Mouse (Mus musculus): ENCODE measurements around the gene Cmtm7. TPM values are rescaled to one million over a fixed set of nuclear protein-coding genes. Genes with fewer than 3 reads are reported as not detected.

The Cmtm7 gene
- total RNA-seq, 2 experiments from 2014 or later: 3.9 to 5.5 TPM

DNA sequence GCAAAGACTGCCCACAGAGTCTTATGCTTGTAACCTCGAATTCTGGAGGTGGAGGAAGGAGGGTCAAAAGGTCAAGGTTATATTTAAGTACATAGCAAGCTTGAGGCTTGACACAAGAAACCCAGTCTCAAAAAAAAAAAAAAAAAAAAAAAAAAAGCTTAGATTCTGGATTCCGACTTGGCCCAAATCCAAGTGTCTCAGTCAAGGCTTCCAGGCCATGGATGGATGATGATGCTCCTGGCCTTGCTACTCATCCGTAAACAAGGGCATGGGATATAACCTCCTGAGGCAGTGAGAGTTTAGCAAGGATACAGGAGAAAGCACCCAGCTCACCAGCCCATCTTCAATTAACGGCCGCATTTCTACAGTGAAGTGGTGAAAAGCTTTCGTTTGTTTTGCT is 7.0 kb downstream of the Cmtm7 start:
- intact Hi-C loops (cut with DNase I): no loop called here
- Histone ChIP-seq H3K4me3 (no peak overlapping the region), H3K27ac (peak overlapping the region; percentile 61)
- DNase-seq: no peak
- no peak for TF ChIP-seq CTCF (IDR thresholded peaks at IDR 0.05)

DNA sequence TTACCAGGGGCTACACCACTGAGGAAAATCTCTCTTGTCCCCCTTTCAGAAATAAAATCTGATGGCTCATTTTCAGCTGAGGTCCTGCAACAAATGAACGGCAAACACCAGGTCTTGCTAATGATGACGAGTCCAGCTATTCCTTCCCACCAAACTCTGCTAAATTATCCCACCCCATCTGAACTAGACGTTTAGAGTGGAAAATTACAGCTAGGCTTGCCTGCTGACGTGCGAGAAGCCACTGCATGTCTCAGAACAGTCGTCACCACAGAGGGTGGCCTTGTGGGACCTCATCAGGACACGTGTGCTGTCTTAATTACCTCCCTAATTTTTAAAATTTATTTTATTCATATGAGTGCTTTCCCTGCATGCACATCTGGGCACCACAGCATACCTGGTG is 10.1 kb downstream of the Cmtm7 start:
- no peak for DNase-seq
- no peak overlapping the region for H3K27ac ChIP-seq
- no peak for TF ChIP-seq CTCF (IDR thresholded peaks at IDR 0.05)
- intact Hi-C loops (cut with DNase I): no loop called here
- no peak overlapping the region for H3K4me3 ChIP-seq

DNA sequence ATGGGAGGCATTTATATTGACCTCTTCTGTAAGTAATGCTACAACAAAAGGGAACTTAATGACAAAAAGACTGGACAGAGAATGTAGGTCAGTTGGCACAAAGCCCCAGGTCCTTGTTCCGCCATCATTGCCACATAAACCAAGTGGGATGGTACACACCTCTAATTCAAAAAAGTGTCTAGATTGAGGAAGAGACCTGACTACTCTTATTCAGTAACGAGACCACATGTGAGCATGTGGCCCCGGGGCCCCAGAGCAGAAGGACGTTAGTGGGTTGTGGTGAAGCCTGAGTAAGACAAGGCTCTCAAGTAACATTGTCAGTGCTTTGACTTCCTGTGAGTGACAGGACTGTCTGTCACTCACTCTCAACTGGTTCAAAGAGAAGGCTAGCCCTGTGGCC is 11.4 kb downstream of the Cmtm7 start:
- intact Hi-C loops (cut with DNase I): no loop called here
- no peak overlapping the region for H3K27ac ChIP-seq
- no peak overlapping the region for H3K4me3 ChIP-seq
- TF ChIP-seq CTCF (IDR thresholded peaks at IDR 0.05): no peak
- no peak for DNase-seq

- intact Hi-C loops (cut with DNase I): no loop called here
- no peak overlapping the region for H3K27ac ChIP-seq
- DNase-seq: no peak
- TF ChIP-seq CTCF (IDR thresholded peaks at IDR 0.05): no peak
- H3K4me3 ChIP-seq: no peak overlapping the region
Measured at GRCm38 (mm10) chr9:114768066-114768465, 13.6 kb downstream of the Cmtm7 start.

- Histone ChIP-seq H3K4me3 (no peak overlapping the region), H3K27ac (no peak overlapping the region)
- no peak for DNase-seq
- TF ChIP-seq CTCF (IDR thresholded peaks at IDR 0.05): no peak
- intact Hi-C loops (cut with DNase I): no loop called here
Measured at GRCm38 (mm10) chr9:114767507-114767906, 14.1 kb downstream of the Cmtm7 start.

- Histone ChIP-seq H3K4me3 (no peak overlapping the region), H3K27ac (no peak overlapping the region)
- intact Hi-C loops (cut with DNase I): no loop called here
- no peak for TF ChIP-seq CTCF (IDR thresholded peaks at IDR 0.05)
- no peak for DNase-seq
Measured at GRCm38 (mm10) chr9:114767030-114767429, 14.6 kb downstream of the Cmtm7 start.

DNA sequence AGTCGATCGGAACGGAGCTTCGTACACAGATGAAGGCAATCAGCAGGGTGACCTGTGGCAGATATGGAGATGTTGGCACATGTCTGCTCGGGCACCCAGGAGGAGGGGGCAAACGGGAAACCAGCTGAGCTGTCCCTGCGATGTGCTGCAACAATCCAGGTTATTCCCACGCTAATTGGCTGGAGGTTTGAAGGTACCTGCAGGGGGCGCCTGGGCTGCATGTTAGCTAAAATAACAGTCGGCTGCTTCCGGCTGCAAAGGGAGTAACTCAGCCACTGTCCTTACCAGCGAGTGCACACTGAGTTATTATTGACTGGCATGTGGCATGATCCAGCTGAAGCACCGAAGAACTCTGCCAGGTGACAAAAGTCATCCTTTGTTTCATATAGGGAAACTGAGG is 18.3 kb downstream of the Cmtm7 start:
- peak; percentile 46 for DNase-seq
- Histone ChIP-seq H3K4me3 (no peak overlapping the region), H3K27ac (no peak overlapping the region)
- intact Hi-C loops (cut with DNase I): no loop called here
- TF ChIP-seq CTCF (IDR thresholded peaks at IDR 0.05): peak; percentile 52

- no peak overlapping the region for H3K27ac ChIP-seq
- intact Hi-C loops (cut with DNase I): no loop called here
- TF ChIP-seq CTCF (IDR thresholded peaks at IDR 0.05): no peak
- no peak overlapping the region for H3K4me3 ChIP-seq
- DNase-seq: no peak
Measured at GRCm38 (mm10) chr9:114761848-114762247, 19.8 kb downstream of the Cmtm7 start.

DNA sequence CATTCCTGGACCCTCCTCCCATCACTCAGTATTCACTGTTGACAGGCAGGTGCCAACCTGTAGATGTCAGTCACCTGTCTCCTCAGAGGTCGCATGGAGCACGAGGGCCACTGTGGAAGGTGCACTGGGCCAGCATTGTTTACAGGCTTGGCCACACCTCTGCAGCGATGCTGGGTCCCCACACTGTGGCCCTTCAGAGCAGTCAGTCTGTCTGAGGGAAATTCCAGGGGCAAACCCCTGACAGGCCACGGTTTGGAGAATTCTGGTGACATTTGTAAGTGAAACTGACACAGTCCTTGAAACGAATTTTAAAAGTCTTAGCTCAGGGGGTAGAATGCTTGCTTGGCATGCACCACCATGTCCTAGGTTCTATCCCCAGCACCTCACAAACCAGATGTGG is 21.3 kb downstream of the Cmtm7 start:
- no peak for TF ChIP-seq CTCF (IDR thresholded peaks at IDR 0.05)
- H3K27ac ChIP-seq: no peak overlapping the region
- DNase-seq: no peak
- intact Hi-C loops (cut with DNase I): no loop called here
- H3K4me3 ChIP-seq: no peak overlapping the region

GRCm38 (mm10) chr9:114759886-114760285 is 21.8 kb downstream of the Cmtm7 start:
- DNase-seq: no peak
- Histone ChIP-seq H3K27ac (no peak overlapping the region), H3K4me3 (no peak overlapping the region)
- intact Hi-C loops (cut with DNase I): no loop called here
- TF ChIP-seq CTCF (IDR thresholded peaks at IDR 0.05): no peak

DNA sequence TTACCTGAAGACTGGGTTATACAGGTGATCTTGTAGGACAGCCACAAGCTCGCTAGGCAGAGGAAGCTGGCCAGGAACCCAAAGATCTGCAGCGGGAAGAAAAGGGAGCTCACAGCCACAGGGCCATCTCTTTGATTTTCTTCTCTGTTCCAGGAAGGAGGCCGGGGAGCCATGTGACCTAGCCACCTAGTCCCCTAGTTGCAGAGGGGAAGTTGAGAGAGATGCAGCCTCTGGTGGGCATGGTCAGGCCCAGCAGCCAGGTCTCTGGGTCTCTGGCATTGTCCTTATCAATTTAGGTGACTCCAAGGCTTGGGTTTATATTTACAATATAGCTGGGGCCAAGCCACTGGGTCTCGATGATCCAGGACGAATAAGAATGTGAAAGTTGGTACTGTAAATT is 22.9 kb downstream of the Cmtm7 start:
- no peak overlapping the region for H3K4me3 ChIP-seq
- no peak for TF ChIP-seq CTCF (IDR thresholded peaks at IDR 0.05)
- intact Hi-C loops (cut with DNase I): no loop called here
- DNase-seq: no peak
- H3K27ac ChIP-seq: no peak overlapping the region

DNA sequence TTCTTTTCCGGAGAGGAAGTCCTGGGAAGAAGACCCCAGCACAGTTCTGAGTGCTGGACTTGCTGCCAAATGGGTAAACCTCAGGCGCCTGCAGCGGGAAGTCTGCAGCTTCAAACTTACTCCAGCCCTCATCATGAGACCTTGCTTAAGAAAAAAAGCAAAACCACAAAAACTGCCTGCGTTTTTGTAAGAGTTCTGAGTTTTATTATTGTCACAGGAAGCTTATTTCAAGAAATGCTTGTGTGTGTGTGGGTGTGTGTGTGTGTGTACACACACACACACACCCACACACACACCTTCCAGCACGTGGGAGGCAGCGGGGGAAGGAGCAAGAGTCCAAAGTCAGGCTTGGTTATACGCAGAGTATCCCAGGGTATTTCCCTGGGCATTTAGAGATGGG is 23.4 kb downstream of the Cmtm7 start:
- TF ChIP-seq CTCF (IDR thresholded peaks at IDR 0.05): no peak
- intact Hi-C loops (cut with DNase I): no loop called here
- H3K27ac ChIP-seq: no peak overlapping the region
- no peak overlapping the region for H3K4me3 ChIP-seq
- no peak for DNase-seq

- H3K4me3 ChIP-seq: peak overlapping the region; percentile 86
- intact Hi-C loops (cut with DNase I): loop anchor here (5.0 kb wide), 2 partner anchors 44 to 64 kb away; no protein-coding TSS in a partner anchor
Measured at GRCm38 (mm10) chr9:114752863-114753484, 28.7 kb downstream of the Cmtm7 start.

GRCm38 (mm10) chr9:114752311-114752710 is 29.3 kb downstream of the Cmtm7 start:
- TF ChIP-seq CTCF (IDR thresholded peaks at IDR 0.05): no peak
- DNase-seq: no peak
- H3K27ac ChIP-seq: peak overlapping the region; percentile 84
- intact Hi-C loops (cut with DNase I): loop anchor here (5.0 kb wide), 2 partner anchors 45 to 65 kb away; no protein-coding TSS in a partner anchor
- H3K4me3 ChIP-seq: peak overlapping the region; percentile 86

More at GRCm38 (mm10) chr9:114752863-114753484, 28.7 kb downstream of the Cmtm7 start:
- DNase-seq: peak; percentile 94
- TF ChIP-seq CTCF (IDR thresholded peaks at IDR 0.05): no peak; the same call in none of the 2 replicates
- peak overlapping the region; percentile 84 for H3K27ac ChIP-seq

Data from gastrocnemius, adult 2 months (tissue).